Mouse (Mus musculus) testis, postnatal 10 days (tissue): ENCODE measurements at regions not wholly inside any gene's neighbourhood (a gene's known extent, or its start where the extent isn't known, plus 50 kb on each side); places are given as distances from the start of the nearest gene placed in this dataset.

Source experiments
- DNase-seq: peaks from one replicate; pipeline ENCODE4 v3.0.0; 2021; ENCODE audit warnings: low spot score

- DNase-seq: no peak
Measured at GRCm38 (mm10) chr6:117279297-117279696, 111.0 kb downstream of the Cxcl12 start.

- DNase-seq: no peak
Measured at GRCm38 (mm10) chr6:117279786-117280411, 111.6 kb downstream of the Cxcl12 start.

- no peak for DNase-seq
Measured at GRCm38 (mm10) chr6:117280911-117281310, 112.6 kb downstream of the Cxcl12 start.

GRCm38 (mm10) chr6:117283616-117284015 is 115.3 kb downstream of the Cxcl12 start:
- no peak for DNase-seq

GRCm38 (mm10) chr6:117284376-117285106 is 116.2 kb downstream of the Cxcl12 start:
- no peak for DNase-seq

- DNase-seq: no peak
Measured at GRCm38 (mm10) chr6:117287396-117287795, 119.1 kb downstream of the Cxcl12 start.

- DNase-seq: no peak
Measured at GRCm38 (mm10) chr6:117293780-117294465, 125.6 kb downstream of the Cxcl12 start.

GRCm38 (mm10) chr6:117297918-117298317 is 129.6 kb downstream of the Cxcl12 start:
- no peak for DNase-seq

GRCm38 (mm10) chr6:117299503-117300288 is 131.4 kb downstream of the Cxcl12 start:
- no peak for DNase-seq

- no peak for DNase-seq
Measured at GRCm38 (mm10) chr6:117303361-117303760, 135.0 kb downstream of the Cxcl12 start.

- no peak for DNase-seq
Measured at GRCm38 (mm10) chr6:117305736-117306250, 137.5 kb downstream of the Cxcl12 start.

GRCm38 (mm10) chr6:117308636-117309035 is 140.3 kb downstream of the Cxcl12 start:
- DNase-seq: no peak

- no peak for DNase-seq
Measured at GRCm38 (mm10) chr6:117312891-117313781, 144.8 kb downstream of the Cxcl12 start.

GRCm38 (mm10) chr6:117313944-117314566 is 145.7 kb downstream of the Cxcl12 start:
- DNase-seq: no peak

- no peak for DNase-seq
Measured at GRCm38 (mm10) chr6:117323301-117323700, 155.0 kb downstream of the Cxcl12 start.

GRCm38 (mm10) chr6:117323850-117324249 is 155.5 kb downstream of the Cxcl12 start:
- no peak for DNase-seq

- no peak for DNase-seq
Measured at GRCm38 (mm10) chr6:117326835-117327775, 158.8 kb downstream of the Cxcl12 start.

GRCm38 (mm10) chr6:117329164-117329939 is 161.0 kb downstream of the Cxcl12 start:
- no peak for DNase-seq

GRCm38 (mm10) chr6:117330198-117330597 is 161.9 kb downstream of the Cxcl12 start:
- DNase-seq: no peak
